Mouse (Mus musculus): ENCODE measurements around the gene Tent5a. TPM values are rescaled to one million over a fixed set of nuclear protein-coding genes. Genes with fewer than 3 reads are reported as not detected.

The Tent5a gene
- total RNA-seq, 1 experiment from 2014 or later: 32.7 TPM

DNA sequence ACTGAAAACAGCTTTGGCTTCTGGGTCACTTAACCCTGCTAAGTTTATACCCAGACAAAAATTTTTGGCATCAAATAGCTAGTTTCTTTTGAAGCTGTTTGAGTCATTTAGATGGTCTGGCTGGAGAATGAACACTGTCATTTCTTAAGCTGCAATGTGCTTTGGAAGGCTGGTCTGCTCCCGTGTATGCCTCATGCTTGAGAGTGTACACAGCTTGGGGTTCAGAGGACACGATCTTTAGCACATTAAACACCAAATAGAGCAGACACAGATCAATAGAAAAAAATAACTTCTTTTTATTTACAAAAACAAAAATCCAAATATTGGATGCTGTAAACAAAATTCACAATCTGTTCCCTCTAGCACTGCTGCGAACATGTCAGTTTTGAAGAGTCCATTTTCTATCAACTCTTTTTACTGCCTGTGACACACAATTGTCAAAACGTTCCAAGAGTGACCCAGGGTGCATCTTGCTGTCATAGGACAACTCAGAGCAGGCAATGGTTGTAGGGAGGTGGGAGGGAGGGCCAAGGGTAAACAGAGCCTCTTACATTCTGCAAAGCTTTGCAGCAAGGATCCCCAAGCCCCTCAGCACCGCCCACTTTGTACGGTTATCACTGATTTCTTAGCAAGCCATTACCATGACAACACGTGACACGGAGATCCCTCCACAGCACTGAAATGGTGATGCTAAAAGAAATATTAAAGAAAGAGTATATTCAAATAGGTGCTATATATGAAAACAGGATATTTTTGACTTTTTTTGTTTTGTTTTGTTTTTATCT, 6.8 kb downstream of the Tent5a start:
- no peak for ATAC-seq (replicated peaks; ENCODE audit: low read depth, poor library complexity, severe bottlenecking)

DNA sequence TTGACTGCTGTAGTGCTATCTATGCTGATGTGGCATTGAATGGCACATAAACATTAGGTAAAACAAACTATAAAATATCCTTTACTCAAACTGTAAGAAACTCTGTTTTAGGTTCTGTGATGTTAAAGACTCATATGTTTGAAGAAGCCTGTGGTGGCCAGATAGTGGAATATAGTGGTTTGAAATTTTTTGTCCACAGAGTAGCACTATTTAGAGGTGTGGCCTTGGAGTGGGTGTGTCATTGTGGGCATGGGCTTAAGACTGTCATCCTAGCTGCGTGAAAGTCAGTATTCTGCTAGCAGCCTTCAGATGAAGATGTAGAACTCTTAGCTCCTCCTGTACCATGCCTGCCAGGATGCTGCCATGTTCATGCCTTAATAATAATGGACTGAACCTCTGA, 11.0 kb downstream of the Tent5a start:
- peak; percentile 82 for ATAC-seq (replicated peaks; ENCODE audit: low read depth, poor library complexity, severe bottlenecking)

DNA sequence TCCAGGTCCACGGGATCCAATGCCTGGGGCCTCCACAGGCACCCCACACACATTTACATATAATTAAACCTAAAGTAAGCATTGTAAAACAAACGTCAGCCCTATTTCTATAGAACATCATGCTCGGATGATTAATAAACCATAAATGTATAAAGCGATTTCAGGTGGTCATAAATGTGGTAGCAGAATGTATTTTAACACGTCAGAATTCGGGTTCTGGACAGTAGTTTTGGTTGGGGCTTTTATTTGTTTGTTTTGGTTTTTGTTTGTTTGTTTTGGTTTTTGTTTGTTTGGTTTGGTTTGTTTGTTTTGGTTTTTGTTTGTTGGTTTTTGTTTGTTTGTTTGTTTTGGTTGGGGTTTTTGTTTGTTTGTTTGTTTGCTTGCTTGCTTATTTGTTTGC, 14.7 kb downstream of the Tent5a start, which contains the start of gene Gm11114:
Gene Gm11114 (plus strand): TSS at position 301 of the 400 bp plus-strand sequence.
- no peak for ATAC-seq (replicated peaks; ENCODE audit: low read depth, poor library complexity, severe bottlenecking)

DNA sequence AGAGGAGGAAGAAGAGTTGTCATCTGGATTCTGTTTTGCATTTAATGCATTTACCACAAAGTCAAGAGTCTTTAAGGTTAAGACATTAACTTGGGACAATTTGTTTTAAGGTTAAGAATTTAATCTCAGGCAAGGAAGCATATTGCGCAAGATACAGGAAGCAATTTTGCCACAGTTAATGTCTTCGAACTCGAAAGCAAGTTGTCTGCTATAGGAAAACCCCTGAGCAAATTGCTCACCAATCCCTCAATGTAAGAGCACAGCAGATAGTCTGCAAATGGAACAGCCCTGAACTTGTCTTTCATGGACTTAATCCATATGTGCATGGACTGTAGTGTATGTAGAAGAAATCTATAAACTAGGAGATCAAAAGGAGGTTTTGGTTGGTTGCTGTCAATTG, 23.8 kb downstream of the Tent5a start:
- peak; percentile 56 for ATAC-seq (replicated peaks; ENCODE audit: low read depth, poor library complexity, severe bottlenecking)

DNA sequence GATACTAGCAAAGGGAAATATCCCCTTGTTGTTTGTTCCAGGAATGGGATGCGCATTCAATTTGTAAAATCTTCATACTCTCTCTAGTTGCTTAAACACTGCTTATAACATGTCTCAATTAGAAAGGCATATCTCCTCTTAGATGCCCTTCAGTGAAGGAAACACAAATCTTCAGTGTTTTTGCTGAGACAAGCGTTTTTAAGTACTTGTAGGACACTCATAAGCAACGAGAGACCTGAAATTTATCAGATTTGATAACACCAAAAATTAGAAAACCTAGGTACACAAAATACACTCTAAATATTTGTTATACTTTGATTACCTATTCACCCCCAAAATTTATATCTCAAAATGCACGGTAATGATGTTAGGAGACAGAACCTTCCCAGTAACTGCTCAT, 24.3 kb downstream of the Tent5a start:
- ATAC-seq (replicated peaks; ENCODE audit: low read depth, poor library complexity, severe bottlenecking): no peak

DNA sequence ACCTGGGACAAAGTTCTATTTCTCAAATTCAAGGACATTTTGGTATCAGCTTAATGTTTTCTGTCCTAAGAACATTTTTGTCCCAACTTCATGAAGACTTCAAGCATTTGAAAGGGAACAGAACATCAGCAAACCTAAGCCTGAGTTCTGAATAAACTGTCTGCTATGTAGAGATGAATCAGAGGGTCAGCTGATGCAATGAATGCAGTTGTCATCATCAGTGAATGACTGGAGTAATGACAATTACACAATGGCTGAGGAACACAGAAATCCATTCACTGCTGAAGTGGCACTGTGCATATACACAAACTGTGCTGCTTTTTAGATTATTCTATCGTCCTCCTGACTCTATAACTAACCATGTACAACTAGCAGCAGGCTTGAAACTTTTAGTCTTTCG, 53.0 kb downstream of the Tent5a start:
- ATAC-seq (replicated peaks; ENCODE audit: low read depth, poor library complexity, severe bottlenecking): no peak

Other genes starting within 250 kb of the Tent5a start
- gene Gm11114, start 14.6 kb downstream of the Tent5a start, total RNA-seq (2017): not detected in 2 replicates

Data from common myeloid progenitor, adult 5-6 weeks (primary cell).